Mouse (Mus musculus) myocyte (in vitro differentiated cells): ENCODE results near the gene Pdlim5. TPM values are rescaled to one million over a fixed set of nuclear protein-coding genes. Genes with fewer than 3 reads are reported as not detected.

ENCODE experiments used
- H3K27me3 ChIP-seq: one replicate; pipeline ENCODE4 v1.6.1; 2011; ENCODE audit not compliant: control insufficient read depth, insufficient read depth, insufficient read length
- H3K36me3 ChIP-seq: one replicate; pipeline ENCODE4 v1.6.1; 2011; ENCODE audit not compliant: control insufficient read depth, insufficient read depth
- H3K4me2 ChIP-seq: one replicate; pipeline ENCODE4 v1.6.1; 2011; ENCODE audit warnings: low read depth, control low read depth
- H3K4me3 ChIP-seq: one replicate; pipeline ENCODE4 v1.5.1; 2011; ENCODE audit warnings: mild to moderate bottlenecking, control low read depth, moderate library complexity
- H3K79me2 ChIP-seq: one replicate; pipeline ENCODE4 v1.6.1; 2011; ENCODE audit not compliant: control insufficient read depth, insufficient read depth
- H3ac ChIP-seq: one replicate; pipeline ENCODE4 v1.6.1; 2011; ENCODE audit not compliant: control insufficient read depth, insufficient read length
- CEBPB ChIP-seq: IDR thresholded peaks from 2 replicates; pipeline ENCODE4 v1.6.1; 2011; ENCODE audit warnings: mild to moderate bottlenecking, moderate library complexity; ENCODE audit not compliant: poor library complexity, insufficient read depth, severe bottlenecking
- E2F4 ChIP-seq: IDR thresholded peaks from one replicate; pipeline ENCODE4 v1.6.1; 2011; ENCODE audit warnings: mild to moderate bottlenecking, control low read depth, moderate library complexity; ENCODE audit not compliant: insufficient read depth
- MAX ChIP-seq: IDR thresholded peaks from one replicate; pipeline ENCODE4 v1.6.1; 2011; ENCODE audit warnings: low read depth, mild to moderate bottlenecking, control low read depth
- MYOD1 ChIP-seq, 3 experiments: IDR thresholded peaks; one replicate each; pipeline ENCODE4 v1.6.1; 2011; ENCODE audit warnings: control low read depth in 2 of 3, low read depth in 2 of 3, mild to moderate bottlenecking in 2 of 3, moderate library complexity in 1 of 3; ENCODE audit not compliant: insufficient read length in 2 of 3, control insufficient read depth in 1 of 3
- MYOG ChIP-seq, 3 experiments: IDR thresholded peaks; one replicate each; pipeline ENCODE4 v1.6.1; 2011; ENCODE audit warnings: control low read depth in 2 of 3, low read depth in 2 of 3, mild to moderate bottlenecking in 2 of 3; ENCODE audit not compliant: insufficient read length in 2 of 3, control insufficient read depth in 1 of 3, insufficient read depth in 1 of 3
- POLR2A ChIP-seq: IDR thresholded peaks from one replicate; pipeline ENCODE4 v1.6.1; 2011; ENCODE audit warnings: low read depth, mild to moderate bottlenecking, control low read depth, moderate library complexity; ENCODE audit not compliant: insufficient read length
- POLR2AphosphoS2 ChIP-seq: IDR thresholded peaks from one replicate; pipeline ENCODE4 v1.6.1; 2011; ENCODE audit warnings: low read depth, control low read depth; ENCODE audit not compliant: insufficient read length
- REST ChIP-seq: IDR thresholded peaks from one replicate; pipeline ENCODE4 v1.6.1; 2011; ENCODE audit warnings: mild to moderate bottlenecking, control low read depth, moderate library complexity; ENCODE audit not compliant: insufficient read depth, insufficient read length
- SRF ChIP-seq: IDR thresholded peaks from one replicate; pipeline ENCODE4 v1.6.1; 2011; ENCODE audit warnings: low read depth; ENCODE audit not compliant: control insufficient read depth, insufficient read length
- TCF12 ChIP-seq: IDR thresholded peaks from one replicate; pipeline ENCODE4 v1.6.1; 2011; ENCODE audit warnings: mild to moderate bottlenecking, control low read depth; ENCODE audit not compliant: poor library complexity, insufficient read depth, severe bottlenecking
- TCF3 ChIP-seq: IDR thresholded peaks from one replicate; pipeline ENCODE4 v1.6.1; 2011; ENCODE audit warnings: low read depth, control low read depth; ENCODE audit not compliant: insufficient read length
- USF1 ChIP-seq: IDR thresholded peaks from one replicate; pipeline ENCODE4 v1.6.1; 2011; ENCODE audit warnings: low read depth, mild to moderate bottlenecking, control low read depth, moderate library complexity
- polyA plus RNA-seq: library from polyadenylated mRNA; unstranded; fragments of >200 nt; fragmentation: generic; extraction: Trizol; gene quantifications from one replicate; pipeline ENCODE4 v1.2.1, GENCODE M21; 2012; ENCODE audit warnings: missing spikeins

Pdlim5 gene
- polyA plus RNA-seq, 1 experiment = 63.4 TPM

DNA sequence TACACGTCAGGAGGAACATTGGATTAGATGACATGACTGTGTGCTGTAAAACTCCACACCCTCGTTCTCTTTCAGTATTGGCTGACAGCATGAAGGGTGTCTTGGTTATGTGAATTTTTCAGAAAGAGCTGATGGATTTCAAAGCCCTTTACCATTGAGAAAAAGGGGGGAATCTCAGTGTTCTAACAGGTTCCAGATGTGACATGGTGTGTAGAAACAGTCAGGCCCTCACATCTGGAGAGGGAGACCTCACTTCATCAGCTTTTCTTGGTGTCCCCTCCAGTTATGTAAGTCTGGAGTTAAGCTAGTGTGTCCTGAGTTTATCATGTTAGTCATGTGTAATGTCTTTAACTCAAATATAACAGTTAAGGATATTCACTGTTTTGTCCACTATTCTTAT is 182.7 kb downstream of the Pdlim5 start:
- no peak overlapping the region for H3K4me3 ChIP-seq
- no peaks in the 10 kb centered on the region for H3K36me3 ChIP-seq
- H3K27me3 ChIP-seq = no peaks in the 10 kb centered on the region
- H3K4me2 ChIP-seq = no peak overlapping the region
- no peak for TF ChIP-seq TCF3
- TF ChIP-seq MYOG (IDR thresholded peaks at IDR 0.05; ENCODE audit: control insufficient read depth in 1 of 3, insufficient read depth in 1 of 3, insufficient read length in 2 of 3, low read depth in 2 of 3) = no peak
- no peak for TF ChIP-seq CEBPB
- no peak for TF ChIP-seq E2F4
- no peaks in the 10 kb centered on the region for H3K79me2 ChIP-seq
- H3ac ChIP-seq = no peak overlapping the region

DNA sequence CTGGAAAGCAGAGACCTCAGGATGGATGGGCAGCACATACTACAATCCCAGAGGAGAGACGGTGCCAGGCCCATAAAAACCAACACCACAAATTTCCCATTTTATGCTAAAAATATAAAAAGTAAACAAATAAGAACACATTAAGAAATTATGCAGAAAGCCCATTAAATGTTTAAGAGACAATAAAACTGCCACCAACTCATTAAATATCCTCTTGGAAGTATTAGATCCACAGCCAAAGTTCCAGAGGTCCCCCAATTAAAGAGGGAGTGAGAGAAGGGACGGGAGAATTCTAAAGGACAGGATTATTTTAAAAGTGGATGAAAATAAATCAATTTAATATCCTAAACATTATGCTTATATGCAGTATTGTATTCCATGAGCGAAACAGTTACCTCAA is 183.3 kb downstream of the Pdlim5 start:
- no peak overlapping the region for H3K4me3 ChIP-seq
- no peak overlapping the region for H3K4me2 ChIP-seq
- no peak overlapping the region for H3ac ChIP-seq
- TF ChIP-seq MYOG (IDR thresholded peaks at IDR 0.05; ENCODE audit: control insufficient read depth in 1 of 3, insufficient read depth in 1 of 3, insufficient read length in 2 of 3, low read depth in 2 of 3) = no peak
- no peak for TF ChIP-seq CEBPB
- TF ChIP-seq MYOD1 (IDR thresholded peaks at IDR 0.05; ENCODE audit: control insufficient read depth in 1 of 3, insufficient read length in 2 of 3, low read depth in 2 of 3) = no peak
- no peak for TF ChIP-seq E2F4
- no peak for TF ChIP-seq TCF12
- TF ChIP-seq SRF = no peak
- TF ChIP-seq MAX = no peak
- TF ChIP-seq TCF3 = no peak
- no peak for TF ChIP-seq REST
- no peak for TF ChIP-seq POLR2A
- no peak for TF ChIP-seq POLR2AphosphoS2
- no peak for TF ChIP-seq USF1
- H3K79me2 ChIP-seq = no peaks in the 10 kb centered on the region
- no peaks in the 10 kb centered on the region for H3K36me3 ChIP-seq
- no peaks in the 10 kb centered on the region for H3K27me3 ChIP-seq

DNA sequence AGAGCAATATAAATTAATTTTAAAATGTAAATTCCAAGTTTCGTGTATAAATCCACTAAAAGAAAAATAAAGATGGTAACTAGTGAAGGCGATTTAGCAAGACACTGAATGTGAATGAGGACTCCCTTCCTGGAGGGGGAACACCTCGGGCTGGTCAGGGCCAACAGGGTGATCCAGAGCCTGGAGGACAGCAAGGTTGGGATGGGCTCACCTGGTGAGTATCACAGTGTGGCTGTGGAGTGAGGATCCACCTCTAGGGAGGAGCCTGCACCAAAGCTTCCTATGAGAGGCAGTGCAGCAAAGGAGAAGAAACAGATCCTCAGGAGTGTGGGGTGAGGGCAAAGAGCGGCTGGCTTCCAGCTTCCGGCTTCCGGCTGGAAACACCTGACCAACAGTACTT is 185.5 kb downstream of the Pdlim5 start:
- Histone ChIP-seq H3K36me3 (no peaks in the 10 kb centered on the region), H3ac (no peak overlapping the region), H3K79me2 (no peaks in the 10 kb centered on the region), H3K27me3 (no peaks in the 10 kb centered on the region), H3K4me2 (no peak overlapping the region), H3K4me3 (no peak overlapping the region)
- TF ChIP-seq POLR2AphosphoS2 (no peak), MYOG (IDR thresholded peaks at IDR 0.05; ENCODE audit: control insufficient read depth in 1 of 3, insufficient read depth in 1 of 3, insufficient read length in 2 of 3, low read depth in 2 of 3) (no peak), TCF3 (no peak), USF1 (no peak), CEBPB (no peak), REST (no peak), SRF (no peak), MYOD1 (IDR thresholded peaks at IDR 0.05; ENCODE audit: control insufficient read depth in 1 of 3, insufficient read length in 2 of 3, low read depth in 2 of 3) (no peak), MAX (no peak), POLR2A (no peak), E2F4 (no peak)

DNA sequence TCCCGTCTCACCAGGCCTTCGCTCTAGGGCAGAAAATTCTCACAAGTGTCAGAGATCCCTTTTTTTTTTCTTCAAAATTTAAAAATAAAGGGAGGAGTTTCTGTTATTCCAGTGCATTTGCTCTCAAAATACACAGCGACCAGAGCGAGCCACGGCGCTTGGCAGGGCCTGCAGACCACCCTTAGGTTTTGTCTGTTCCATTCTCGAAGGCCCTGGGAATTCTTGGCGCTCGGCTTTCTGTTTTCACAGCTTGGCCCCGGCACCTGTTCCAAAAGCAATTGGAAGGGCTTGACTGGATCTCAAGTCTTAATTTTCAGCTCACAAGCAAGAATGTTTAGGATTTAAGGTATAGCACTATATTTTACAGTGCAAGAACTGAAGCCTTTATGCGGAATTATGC is 186.4 kb downstream of the Pdlim5 start:
- no peak overlapping the region for H3K4me3 ChIP-seq
- no peak overlapping the region for H3ac ChIP-seq

DNA sequence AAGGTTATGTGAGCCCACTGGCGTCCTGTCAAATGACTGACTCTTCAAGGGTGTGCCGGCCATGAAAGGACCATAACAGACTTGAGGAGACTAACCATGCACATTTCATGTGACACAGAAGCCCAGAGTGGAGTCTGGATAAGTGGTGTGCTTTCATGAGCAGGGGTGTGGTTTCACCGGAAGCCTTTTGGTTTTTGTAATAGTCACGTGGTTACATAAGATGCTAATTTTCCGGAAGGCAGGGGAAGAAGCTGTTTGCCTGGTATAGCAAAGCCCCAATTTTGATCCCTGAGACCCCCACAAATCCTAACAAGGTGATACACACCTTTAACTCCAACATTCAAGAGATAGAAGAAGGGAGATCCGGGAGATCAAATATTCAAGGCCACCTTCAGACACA is 188.0 kb downstream of the Pdlim5 start:
- TF ChIP-seq POLR2A (no peak), TCF12 (no peak)
- Histone ChIP-seq H3K4me3 (no peak overlapping the region), H3K4me2 (no peak overlapping the region), H3ac (no peak overlapping the region), H3K79me2 (no peaks in the 10 kb centered on the region), H3K36me3 (no peaks in the 10 kb centered on the region), H3K27me3 (no peaks in the 10 kb centered on the region)

More for the DNA sequence above, 186.4 kb downstream of the Pdlim5 start:
- Histone ChIP-seq H3K27me3 (no peaks in the 10 kb centered on the region), H3K4me2 (no peak overlapping the region), H3K79me2 (no peaks in the 10 kb centered on the region), H3K36me3 (no peaks in the 10 kb centered on the region)
- TF ChIP-seq E2F4 (no peak), CEBPB (no peak), MYOD1 (IDR thresholded peaks at IDR 0.05; ENCODE audit: control insufficient read depth in 1 of 3, insufficient read length in 2 of 3, low read depth in 2 of 3) (no peak), TCF12 (no peak), REST (no peak), POLR2AphosphoS2 (no peak), POLR2A (no peak)

DNA sequence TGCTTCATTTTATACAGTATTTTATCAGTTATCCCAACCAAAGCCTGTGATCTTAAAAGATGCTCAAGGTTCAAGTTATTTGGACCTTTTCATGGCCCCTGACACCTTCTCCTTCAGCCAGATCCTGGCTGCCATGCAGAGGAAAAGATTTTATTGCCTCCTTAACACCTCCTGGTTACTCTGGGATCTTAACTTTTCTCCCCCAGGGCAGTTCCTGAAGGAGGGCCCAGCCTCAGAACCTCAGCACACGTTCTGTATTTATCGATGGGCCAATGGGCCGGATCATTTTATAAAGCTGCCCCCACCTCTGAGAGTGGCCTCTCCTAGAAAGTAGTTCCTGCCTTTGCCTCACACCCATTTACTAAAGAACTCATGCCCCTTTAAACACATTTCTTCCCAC is 189.2 kb downstream of the Pdlim5 start:
- TF ChIP-seq E2F4 (no peak), REST (no peak), MYOG (IDR thresholded peaks at IDR 0.05; ENCODE audit: control insufficient read depth in 1 of 3, insufficient read depth in 1 of 3, insufficient read length in 2 of 3, low read depth in 2 of 3) (no peak), POLR2A (no peak), TCF12 (no peak)
- Histone ChIP-seq H3K4me2 (no peak overlapping the region), H3ac (no peak overlapping the region), H3K4me3 (no peak overlapping the region), H3K27me3 (no peaks in the 10 kb centered on the region), H3K36me3 (no peaks in the 10 kb centered on the region), H3K79me2 (no peaks in the 10 kb centered on the region)
